Mouse (Mus musculus): ENCODE data around the gene Igf2bp1. TPM values are rescaled to one million over a fixed set of nuclear protein-coding genes. Genes with fewer than 3 reads are reported as not detected.
"Not testable (repeated sequence)": the region's sequence is repeated elsewhere in the genome, so short reads cannot be mapped to it uniquely, and the experiment has no call there.

Gene Igf2bp1
- polyA plus RNA-seq, 1 experiment from 2014 or later: 4.3 TPM

- no peaks in the 10 kb centered on the region for H3K4me1 ChIP-seq (replicated peaks; ENCODE audit: control insufficient read depth, insufficient read depth)
- H3K36me3 ChIP-seq (ENCODE audit: control insufficient read depth, insufficient read depth, low read length): no peaks in the 10 kb centered on the region
- 62% methylated on average over 13 of the region's 13 CpGs for WGBS
- H3K4me3 ChIP-seq (ENCODE audit: low read depth, low read length): no peak overlapping the region
- H3K27ac ChIP-seq (replicated peaks): no peak overlapping the region
- H3K27me3 ChIP-seq (ENCODE audit: control insufficient read depth, insufficient read depth, low read length): no peaks in the 10 kb centered on the region
- no peaks in the 10 kb centered on the region for H3K9me3 ChIP-seq (ENCODE audit: control insufficient read depth, low read length)
- H3K4me2 ChIP-seq (replicated peaks; ENCODE audit: low read depth): no peak overlapping the region
- H3K9ac ChIP-seq (ENCODE audit: low read length): no peak overlapping the region
- ATAC-seq (ENCODE audit: low FRiP score, low TSS enrichment): no peak
- no peak for DNase-seq (ENCODE audit: low spot score)
- no peak for TF ChIP-seq EP300 (optimal IDR thresholded peaks at IDR 0.05)
- TF ChIP-seq CTCF (IDR thresholded peaks at IDR 0.05; ENCODE audit: low read depth): no peak
Observed at GRCm38 (mm10) chr11:95945838-95946472, 59.8 kb downstream of the Igf2bp1 start.

- Histone ChIP-seq H3K36me3 (ENCODE audit: control insufficient read depth, insufficient read depth, low read length) (no peaks in the 10 kb centered on the region), H3K4me1 (replicated peaks; ENCODE audit: control insufficient read depth, insufficient read depth) (no peaks in the 10 kb centered on the region), H3K27ac (replicated peaks) (no peak overlapping the region), H3K27me3 (ENCODE audit: control insufficient read depth, insufficient read depth, low read length) (no peaks in the 10 kb centered on the region), H3K4me3 (ENCODE audit: low read depth, low read length) (no peak overlapping the region), H3K4me2 (replicated peaks; ENCODE audit: low read depth) (no peak overlapping the region), H3K9ac (ENCODE audit: low read length) (no peak overlapping the region), H3K9me3 (ENCODE audit: control insufficient read depth, low read length) (no peaks in the 10 kb centered on the region)
- TF ChIP-seq EP300 (optimal IDR thresholded peaks at IDR 0.05): no peak
- peak; percentile 70 for TF ChIP-seq CTCF (IDR thresholded peaks at IDR 0.05; ENCODE audit: low read depth)
- peak; percentile 68 for DNase-seq (ENCODE audit: low spot score)
- 31% methylated on average over 11 of the region's 11 CpGs for WGBS
- ATAC-seq (ENCODE audit: low FRiP score, low TSS enrichment): peak; percentile 54; the same call in 1 of the 2 replicates
Observed at GRCm38 (mm10) chr11:95939828-95940507, 65.8 kb downstream of the Igf2bp1 start.

DNA sequence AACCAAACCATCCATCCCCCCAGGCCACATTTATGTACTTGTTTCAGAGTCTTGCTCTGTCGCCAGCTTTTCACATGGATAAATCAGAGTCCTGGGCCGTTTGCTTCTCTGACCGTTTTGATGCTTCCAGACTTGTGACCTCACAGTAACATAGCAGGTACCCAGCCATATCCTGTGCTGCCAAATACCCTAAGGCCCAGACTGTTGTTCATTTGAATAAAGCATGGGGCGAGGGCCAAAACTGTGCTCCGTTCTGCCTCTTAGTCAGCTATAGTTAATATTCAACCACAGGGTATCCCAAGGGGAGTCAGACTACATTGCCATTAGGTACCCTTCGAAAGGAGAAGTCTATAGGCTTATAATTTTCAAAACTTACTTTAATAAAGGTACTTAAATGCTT, 69.3 kb downstream of the Igf2bp1 start:
- no peak for ATAC-seq (ENCODE audit: low FRiP score, low TSS enrichment)
- Histone ChIP-seq H3K4me2 (replicated peaks; ENCODE audit: low read depth) (no peak overlapping the region), H3K9me3 (ENCODE audit: control insufficient read depth, low read length) (no peaks in the 10 kb centered on the region), H3K36me3 (ENCODE audit: control insufficient read depth, insufficient read depth, low read length) (no peaks in the 10 kb centered on the region), H3K27me3 (ENCODE audit: control insufficient read depth, insufficient read depth, low read length) (no peaks in the 10 kb centered on the region), H3K27ac (replicated peaks) (no peak overlapping the region), H3K4me3 (ENCODE audit: low read depth, low read length) (no peak overlapping the region), H3K9ac (ENCODE audit: low read length) (no peak overlapping the region), H3K4me1 (replicated peaks; ENCODE audit: control insufficient read depth, insufficient read depth) (no peaks in the 10 kb centered on the region)
- DNase-seq (ENCODE audit: low spot score): no peak
- TF ChIP-seq EP300 (optimal IDR thresholded peaks at IDR 0.05) (no peak), CTCF (IDR thresholded peaks at IDR 0.05; ENCODE audit: low read depth) (no peak)
- whole genome bisulfite sequencing: 72% methylated on average over 6 of the region's 6 CpGs

DNA sequence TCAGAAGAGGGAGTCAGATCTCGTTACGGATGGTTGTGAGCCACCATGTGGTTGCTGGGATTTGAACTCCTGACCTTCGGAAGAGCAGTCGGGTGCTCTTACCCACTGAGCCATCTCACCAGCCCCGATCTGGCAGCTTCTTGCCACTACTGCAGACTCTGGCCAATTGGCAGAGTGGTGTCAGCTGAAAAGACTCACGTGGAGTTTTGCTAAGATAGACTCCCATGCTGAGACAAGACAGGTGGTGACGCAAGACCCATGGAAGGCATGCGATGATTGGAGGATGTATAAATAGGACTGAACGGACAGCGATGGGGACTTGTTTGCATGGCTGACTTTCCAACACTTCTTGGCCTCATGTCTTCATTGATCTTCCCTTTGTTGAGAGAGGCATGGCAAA, 73.6 kb downstream of the Igf2bp1 start:
- H3K27me3 ChIP-seq (ENCODE audit: control insufficient read depth, insufficient read depth, low read length); H3K4me3 ChIP-seq (ENCODE audit: low read depth, low read length); DNase-seq (ENCODE audit: low spot score): not testable (repeated sequence)

DNA sequence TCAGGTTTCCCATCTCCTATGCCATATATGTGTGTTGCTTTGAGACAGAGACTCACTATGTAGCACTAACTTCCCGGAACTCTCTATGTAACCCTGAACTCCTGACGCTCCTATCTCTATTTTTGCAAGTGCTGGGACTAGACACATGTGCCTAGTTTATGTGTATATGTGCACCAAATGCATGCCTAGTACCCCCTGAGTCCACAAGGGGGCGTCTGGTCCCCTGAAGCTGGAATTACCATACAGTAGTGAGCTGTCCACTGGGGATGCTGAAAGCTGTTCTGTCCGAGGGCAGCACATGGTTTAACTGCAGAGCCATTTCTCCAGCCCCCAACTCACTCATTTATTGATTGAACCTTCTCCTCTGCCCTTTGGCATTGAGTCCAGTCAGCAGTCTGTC, 79.3 kb downstream of the Igf2bp1 start:
- no peaks in the 10 kb centered on the region for H3K9me3 ChIP-seq (ENCODE audit: control insufficient read depth, low read length)
- no peak overlapping the region for H3K9ac ChIP-seq (ENCODE audit: low read length)
- no peaks in the 10 kb centered on the region for H3K27me3 ChIP-seq (ENCODE audit: control insufficient read depth, insufficient read depth, low read length)
- no peak overlapping the region for H3K4me2 ChIP-seq (replicated peaks; ENCODE audit: low read depth)
- H3K36me3 ChIP-seq (ENCODE audit: control insufficient read depth, insufficient read depth, low read length): no peaks in the 10 kb centered on the region
- no peaks in the 10 kb centered on the region for H3K4me1 ChIP-seq (replicated peaks; ENCODE audit: control insufficient read depth, insufficient read depth)
- H3K4me3 ChIP-seq (ENCODE audit: low read depth, low read length): no peak overlapping the region
- DNase-seq (ENCODE audit: low spot score) (no peak), ATAC-seq (ENCODE audit: low FRiP score, low TSS enrichment) (no peak)
- TF ChIP-seq EP300 (optimal IDR thresholded peaks at IDR 0.05) (no peak), CTCF (IDR thresholded peaks at IDR 0.05; ENCODE audit: low read depth) (peak; percentile 40)
- no peak overlapping the region for H3K27ac ChIP-seq (replicated peaks)
- WGBS: 70% methylated on average over 4 of the region's 4 CpGs

More for the DNA sequence above, 73.6 kb downstream of the Igf2bp1 start:
- H3K36me3 ChIP-seq (ENCODE audit: control insufficient read depth, insufficient read depth, low read length); H3K4me2 ChIP-seq (replicated peaks; ENCODE audit: low read depth); H3K9ac ChIP-seq (ENCODE audit: low read length); H3K9me3 ChIP-seq (ENCODE audit: control insufficient read depth, low read length); H3K4me1 ChIP-seq (replicated peaks; ENCODE audit: control insufficient read depth, insufficient read depth); H3K27ac ChIP-seq (replicated peaks); ATAC-seq (ENCODE audit: low FRiP score, low TSS enrichment): not testable (repeated sequence)
- 86% methylated on average over 8 of the region's 10 CpGs for WGBS

DNA sequence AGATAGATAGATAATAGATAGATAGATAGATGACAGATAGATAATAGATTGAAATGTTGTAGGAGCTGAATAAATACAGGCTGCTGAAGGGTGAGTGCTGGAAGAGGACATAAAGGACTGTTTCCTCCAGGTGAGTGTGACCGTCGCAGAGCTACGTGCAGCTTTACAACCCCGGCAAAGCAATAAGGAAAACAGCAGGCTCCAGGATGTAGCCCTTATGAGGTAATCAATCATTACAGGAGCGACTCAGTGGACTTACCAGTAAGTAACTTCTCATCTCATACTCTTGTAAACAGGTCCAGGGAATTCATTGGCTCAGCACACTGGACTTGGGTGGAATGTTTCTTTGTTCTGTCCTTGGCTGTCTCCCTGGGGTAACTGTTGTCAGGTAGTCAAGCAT, 79.8 kb downstream of the Igf2bp1 start:
- 84% methylated on average over 5 of the region's 5 CpGs for WGBS

More for the DNA sequence above, 79.8 kb downstream of the Igf2bp1 start:
- ATAC-seq (ENCODE audit: low FRiP score, low TSS enrichment): no peak
- Histone ChIP-seq H3K27me3 (ENCODE audit: control insufficient read depth, insufficient read depth, low read length) (no peaks in the 10 kb centered on the region), H3K36me3 (ENCODE audit: control insufficient read depth, insufficient read depth, low read length) (no peaks in the 10 kb centered on the region), H3K9me3 (ENCODE audit: control insufficient read depth, low read length) (no peaks in the 10 kb centered on the region), H3K4me2 (replicated peaks; ENCODE audit: low read depth) (no peak overlapping the region), H3K9ac (ENCODE audit: low read length) (no peak overlapping the region), H3K4me1 (replicated peaks; ENCODE audit: control insufficient read depth, insufficient read depth) (no peaks in the 10 kb centered on the region), H3K4me3 (ENCODE audit: low read depth, low read length) (no peak overlapping the region), H3K27ac (replicated peaks) (no peak overlapping the region)
- no peak for DNase-seq (ENCODE audit: low spot score)
- TF ChIP-seq CTCF (IDR thresholded peaks at IDR 0.05; ENCODE audit: low read depth): no peak
- no peak for TF ChIP-seq EP300 (optimal IDR thresholded peaks at IDR 0.05)
